Mouse (Mus musculus) Muller cell, postnatal 12 days (primary cell): ENCODE data around the gene Wscd2.

Experiments
- DNase-seq: peaks from one replicate; pipeline ENCODE4 v3.0.0-alpha.2; 2015; ENCODE audit errors: inconsistent ontology term

Wscd2 gene

GRCm38 (mm10) chr5:113538826-113539225, 48.7 kb downstream of the Wscd2 start:
- DNase-seq, result no peak

- DNase-seq, result no peak
These were observed 49.3 kb downstream of the Wscd2 start for GRCm38 (mm10) chr5:113539438-113539837.

- DNase-seq, result no peak
These were observed 49.7 kb downstream of the Wscd2 start for GRCm38 (mm10) chr5:113539858-113540257.

DNA sequence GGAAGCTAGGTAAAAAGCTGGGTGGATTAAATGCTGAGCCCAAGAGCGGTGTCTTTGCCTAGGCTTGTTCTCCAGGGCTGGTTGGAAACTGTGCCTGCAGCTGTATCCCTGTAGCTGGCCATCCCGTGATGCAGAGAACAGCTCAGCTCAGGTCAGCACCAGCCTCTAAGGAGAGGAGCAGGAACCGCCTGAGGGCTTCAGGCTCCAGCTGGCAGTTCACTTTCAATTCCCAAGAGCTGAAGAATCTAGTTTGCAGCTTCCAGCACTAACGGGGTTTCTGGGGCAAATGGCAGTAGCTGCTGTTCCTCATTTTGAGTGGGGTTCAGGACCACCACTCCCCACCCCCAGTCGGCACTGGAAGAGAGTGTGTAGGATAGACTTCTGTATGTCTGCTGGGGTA, 51.1 kb downstream of the Wscd2 start:
- DNase-seq, result peak; percentile 8

- peak; percentile 25 for DNase-seq
These were observed 52.8 kb downstream of the Wscd2 start for GRCm38 (mm10) chr5:113542885-113543476.

DNA sequence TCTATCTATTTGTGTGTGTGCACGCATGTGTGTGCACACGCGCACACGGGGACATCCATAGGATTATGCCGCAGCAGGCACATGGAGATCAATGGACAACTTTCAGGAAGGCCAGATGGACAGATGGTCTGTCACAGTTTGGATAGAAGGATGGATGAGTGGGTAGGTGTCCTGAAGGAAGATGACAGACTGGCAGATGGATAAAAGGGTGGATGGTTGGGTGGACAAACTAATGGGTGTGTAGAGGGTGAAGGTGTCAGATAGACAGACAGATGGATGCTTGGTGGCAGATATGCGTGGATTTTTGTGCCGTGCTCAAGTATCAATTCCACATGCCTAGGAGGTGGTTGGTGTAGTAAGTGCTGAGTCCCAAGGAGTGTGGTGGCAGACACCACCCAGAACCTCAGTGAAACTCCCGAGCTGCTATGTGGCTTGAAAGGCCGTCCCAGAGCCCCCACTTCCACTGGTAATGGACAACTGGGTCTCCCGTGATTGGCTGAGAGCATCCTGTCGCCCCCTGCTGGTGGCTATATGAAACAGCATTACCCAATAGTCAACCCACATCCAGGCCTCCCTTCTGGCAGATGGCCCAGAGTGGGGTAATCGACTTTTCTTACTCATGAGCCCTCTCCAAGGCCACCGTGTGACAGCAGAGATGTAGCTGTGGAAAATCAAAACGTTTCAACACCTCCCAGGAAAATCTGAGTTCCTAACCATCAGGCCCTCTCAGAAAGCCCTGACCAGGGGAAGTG, 58.0 kb downstream of the Wscd2 start:
- DNase-seq, result peak; percentile 26

DNA sequence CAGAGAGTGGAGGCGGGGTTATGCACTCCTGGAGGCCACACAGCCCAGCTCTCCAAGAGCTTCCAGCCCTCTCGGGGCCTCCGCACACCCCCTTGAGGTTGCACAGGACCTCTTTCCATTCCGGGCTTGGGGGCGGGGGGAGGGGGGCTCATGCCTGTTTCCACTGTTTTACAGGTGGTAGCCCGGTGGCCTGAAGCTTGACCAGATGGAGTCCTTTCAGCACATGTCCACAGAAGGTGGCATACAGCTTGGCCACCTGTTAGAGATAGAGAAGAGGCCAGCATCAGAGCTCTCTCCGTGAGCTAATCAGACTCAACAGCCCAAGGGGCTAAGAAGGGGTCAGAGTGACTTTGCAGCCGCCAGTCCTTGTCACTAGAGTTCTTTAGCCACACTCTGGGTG, 60.1 kb downstream of the Wscd2 start:
- DNase-seq, result no peak

DNA sequence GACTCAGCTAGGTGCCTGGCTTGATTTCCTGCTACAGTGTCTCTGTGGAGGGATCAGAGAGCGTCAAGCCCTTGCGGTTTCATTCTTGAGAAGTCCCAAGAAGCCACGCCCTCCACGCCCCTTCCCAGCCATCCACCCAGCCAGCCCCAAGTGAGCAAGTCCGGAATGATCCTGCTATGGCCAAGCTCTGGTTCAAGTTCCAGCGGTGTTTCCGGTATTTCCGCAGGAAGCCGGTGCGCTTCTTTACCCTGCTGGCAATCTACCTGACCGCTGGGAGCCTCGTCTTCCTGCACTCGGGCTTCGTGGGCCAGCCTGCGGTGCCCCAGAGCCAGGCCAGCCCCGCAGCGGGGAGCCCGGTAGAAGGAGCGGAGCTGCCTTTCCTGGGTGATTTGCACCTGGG, 60.6 kb downstream of the Wscd2 start:
- DNase-seq, result no peak

GRCm38 (mm10) chr5:113553402-113553897, 63.3 kb downstream of the Wscd2 start:
- DNase-seq, result peak; percentile 61

GRCm38 (mm10) chr5:113554095-113554494, 64.0 kb downstream of the Wscd2 start:
- DNase-seq, result no peak

DNA sequence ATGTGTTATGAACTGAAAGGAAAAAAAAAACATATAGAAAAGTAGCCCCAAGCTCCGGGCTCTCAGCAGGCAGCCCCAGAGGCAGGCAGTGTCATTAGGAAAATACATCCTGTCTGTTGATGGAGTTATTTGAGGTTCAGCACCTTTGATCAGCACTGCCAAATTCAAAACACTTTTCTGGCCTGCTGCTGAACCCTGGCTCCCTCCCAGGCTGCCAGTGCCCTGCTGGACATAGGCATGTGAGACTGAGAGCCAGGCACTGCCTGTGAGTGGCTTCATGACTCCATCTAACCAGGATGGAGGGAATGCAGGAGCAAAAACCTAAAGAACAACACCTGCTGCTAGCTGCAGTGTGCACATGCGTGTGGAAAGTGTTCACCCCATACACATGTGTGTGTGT, 64.4 kb downstream of the Wscd2 start:
- DNase-seq, result no peak

- DNase-seq, result no peak
These were observed 65.6 kb downstream of the Wscd2 start for GRCm38 (mm10) chr5:113555684-113556083.

GRCm38 (mm10) chr5:113558065-113558464, 67.9 kb downstream of the Wscd2 start:
- no peak for DNase-seq

DNA sequence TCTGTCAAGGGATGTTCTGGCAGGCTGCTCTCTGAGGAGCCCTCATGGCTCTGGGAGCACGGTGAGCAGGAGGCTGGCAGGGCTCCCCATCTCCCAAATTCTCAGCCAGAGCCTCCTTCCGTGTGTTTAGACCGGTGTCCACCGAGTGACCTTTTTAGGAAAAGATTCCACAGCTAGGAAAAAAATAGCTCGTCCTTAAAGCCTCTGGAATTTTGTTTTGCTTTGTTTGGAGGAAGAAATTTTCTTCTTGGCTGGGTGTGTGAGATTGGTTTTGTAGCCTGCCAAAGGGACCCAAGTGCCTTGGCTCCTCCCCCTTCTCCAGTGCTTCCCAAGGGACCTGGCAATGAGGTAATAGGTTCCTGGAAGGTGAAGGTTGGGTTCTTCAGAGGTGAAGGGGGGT, 69.5 kb downstream of the Wscd2 start:
- no peak for DNase-seq

- DNase-seq, result no peak
These were observed 74.3 kb downstream of the Wscd2 start for GRCm38 (mm10) chr5:113564463-113564862.

GRCm38 (mm10) chr5:113565101-113565854, 75.1 kb downstream of the Wscd2 start:
- DNase-seq, result no peak

- DNase-seq, result no peak
These were observed 75.7 kb downstream of the Wscd2 start for GRCm38 (mm10) chr5:113565858-113566257.

DNA sequence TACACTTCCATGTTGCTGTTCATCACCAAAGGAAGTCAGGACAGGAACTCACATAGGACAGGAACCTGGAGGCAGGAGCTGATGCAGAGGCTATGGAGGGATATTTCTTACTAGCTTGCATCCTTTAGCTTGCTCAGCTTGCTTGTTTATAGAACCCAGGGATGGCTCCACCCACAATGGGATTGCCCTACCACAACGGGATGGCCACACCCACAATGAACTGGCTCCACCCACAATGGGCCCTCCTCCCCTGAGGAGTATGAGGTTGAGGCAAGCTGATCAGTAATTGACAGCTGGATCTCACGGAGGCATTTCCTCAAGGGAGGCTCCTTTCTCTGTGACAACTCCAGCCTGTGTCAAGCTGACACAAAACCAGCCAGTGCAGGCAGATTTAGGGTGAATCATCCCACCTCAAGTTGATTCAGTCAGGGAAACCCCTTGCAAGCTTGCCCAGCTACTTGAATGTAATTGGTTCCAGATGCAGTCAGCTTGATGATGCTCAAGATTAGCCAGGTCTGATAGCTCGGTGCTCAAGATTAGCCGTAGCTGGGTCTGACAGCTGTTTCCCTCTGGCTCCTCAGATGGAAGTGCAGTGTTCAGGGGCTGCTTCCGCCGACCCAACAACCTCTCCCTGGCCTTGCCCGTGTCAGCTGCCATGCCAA, 80.1 kb downstream of the Wscd2 start:
- DNase-seq, result no peak

- no peak for DNase-seq
These were observed 87.4 kb downstream of the Wscd2 start for GRCm38 (mm10) chr5:113577555-113577954.

- no peak for DNase-seq
These were observed 88.3 kb downstream of the Wscd2 start for GRCm38 (mm10) chr5:113578428-113578827.

- no peak for DNase-seq
These were observed 89.0 kb downstream of the Wscd2 start for GRCm38 (mm10) chr5:113579128-113579527.

GRCm38 (mm10) chr5:113580248-113580647, 90.1 kb downstream of the Wscd2 start:
- DNase-seq, result no peak
